Mouse (Mus musculus): ENCODE measurements at regions not wholly inside any gene's neighbourhood (a gene's known extent, or its start where the extent isn't known, plus 50 kb on each side); places are given as distances from the start of the nearest gene placed in this dataset.

DNA sequence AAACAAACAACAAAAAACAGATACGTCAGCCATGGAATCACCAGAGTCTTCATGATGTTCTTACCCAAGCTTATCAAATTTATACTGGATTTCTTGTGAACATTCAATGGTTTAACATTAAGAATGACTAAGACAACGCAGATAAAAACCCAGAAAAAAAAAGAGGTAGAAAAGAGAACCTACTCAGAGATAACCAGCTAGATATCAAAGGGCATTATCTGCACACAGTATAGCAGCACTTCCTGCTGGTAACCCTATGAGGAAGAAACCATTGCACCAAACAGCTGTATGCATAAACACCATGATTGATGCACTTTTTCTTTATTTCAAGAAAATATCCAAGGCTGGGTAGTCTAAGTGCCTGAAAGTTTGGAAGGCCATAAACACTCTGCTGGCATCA is 1114.7 kb downstream of the Defb40 start:
- H3K4me3 ChIP-seq (ENCODE audit: control insufficient read depth in 1 of 2, insufficient read depth in 1 of 2, low read depth in 1 of 2, low read length in 2 of 2) = no peak overlapping the region
- WGBS = 82% methylated on average over 2 of the region's 2 CpGs
- no peaks in the 10 kb centered on the region for H3K27me3 ChIP-seq (ENCODE audit: control insufficient read depth, insufficient read depth, low read length)
- H3K9me3 ChIP-seq (ENCODE audit: control insufficient read depth, low read length) = no peaks in the 10 kb centered on the region
- no peak overlapping the region for H3K27ac ChIP-seq (replicated peaks in 1 of 2; ENCODE audit: control insufficient read depth in 1 of 2, insufficient read depth in 1 of 2, low read depth in 2 of 2, low read length in 2 of 2)
- H3K4me1 ChIP-seq (ENCODE audit: control insufficient read depth in 2 of 2, insufficient read depth in 2 of 2, low read length in 2 of 2) = no peaks in the 10 kb centered on the region
- no peak for ATAC-seq (ENCODE audit: insufficient number of reproducible peaks, insufficient read depth, low FRiP score, low read depth)
- H3K4me2 ChIP-seq (ENCODE audit: low read length) = no peak overlapping the region
- H3K36me3 ChIP-seq (ENCODE audit: control insufficient read depth, insufficient read depth, low read length) = no peaks in the 10 kb centered on the region
- H3K9ac ChIP-seq (ENCODE audit: low read length) = no peak overlapping the region
